Mouse (Mus musculus) hindbrain, embryonic 11.5 days (tissue): Measurements from ENCODE around the gene Thoc5. TPM values are rescaled to one million over a fixed set of nuclear protein-coding genes. Genes with fewer than 3 reads are reported as not detected.

Experiments
- ATAC-seq: fragments of 200-750 bp; cut with Nextera tagmentation; 2 replicates; pipeline ENCODE4 v1.8.0; 2017; ENCODE audit warnings: mild to moderate bottlenecking, moderate TSS enrichment, moderate library complexity; ENCODE audit not compliant: low FRiP score
- DNase-seq: peaks from one replicate; pipeline ENCODE4 v3.0.0-alpha.2; 2015; ENCODE audit warnings: low spot score
- H3K27ac ChIP-seq: fragments of 300-500 bp; sonication (generic); 2 replicates; pipeline ENCODE4 v1.5.1; 2014; ENCODE audit warnings: mild to moderate bottlenecking, low read depth, low read length
- H3K27me3 ChIP-seq: fragments of 300-500 bp; sonication (generic); 2 replicates; pipeline ENCODE4 v1.6.1; 2014; ENCODE audit warnings: mild to moderate bottlenecking, low read length, moderate library complexity, mixed read lengths; ENCODE audit not compliant: control insufficient read depth, insufficient read depth
- H3K36me3 ChIP-seq: fragments of 300-500 bp; sonication (generic); 2 replicates; pipeline ENCODE4 v1.6.1; 2014; ENCODE audit warnings: mild to moderate bottlenecking, low read length, moderate library complexity, mixed read lengths; ENCODE audit not compliant: control insufficient read depth, insufficient read depth
- H3K4me1 ChIP-seq: fragments of 300-500 bp; sonication (generic); replicated peaks from 2 replicates; pipeline ENCODE4 v1.6.1; 2014; ENCODE audit warnings: low read length, mixed read lengths; ENCODE audit not compliant: control insufficient read depth, insufficient read depth
- H3K4me2 ChIP-seq: fragments of 300-500 bp; sonication (generic); replicated peaks from 2 replicates; pipeline ENCODE4 v1.6.1; 2014; ENCODE audit warnings: mild to moderate bottlenecking, low read depth, low read length
- H3K4me3 ChIP-seq: fragments of 300-500 bp; sonication (generic); 2 replicates; pipeline ENCODE4 v1.5.1; 2014; ENCODE audit warnings: low read depth, low read length
- H3K9ac ChIP-seq: fragments of 300-500 bp; sonication (generic); 2 replicates; pipeline ENCODE4 v1.6.1; 2014; ENCODE audit warnings: low read depth, low read length
- H3K9me3 ChIP-seq: fragments of 300-500 bp; sonication (generic); 2 replicates; pipeline ENCODE4 v1.6.1; 2016; ENCODE audit warnings: low read length; ENCODE audit not compliant: control insufficient read depth
- WGBS: fragments of 180-500 bp; shearing (Covaris S2); extraction: QIAGEN DNeasy Blood & Tissue Kit; methylation state at CpG from one replicate; pipeline ENCODE4 v1.1.7; 2014; 5-methylcytosine and 5-hydroxymethylcytosine counted together
- polyA plus RNA-seq: library from polyadenylated mRNA; unstranded; fragments of >200 nt; fragmentation: Nextera tagmentation; extraction: Ambion mirVana; gene quantifications from 2 replicates; pipeline ENCODE4 v1.2.1, GENCODE M21; 2014

Thoc5 gene
- polyA plus RNA-seq, 1 experiment from 2014 or later: 64.7 TPM

DNA sequence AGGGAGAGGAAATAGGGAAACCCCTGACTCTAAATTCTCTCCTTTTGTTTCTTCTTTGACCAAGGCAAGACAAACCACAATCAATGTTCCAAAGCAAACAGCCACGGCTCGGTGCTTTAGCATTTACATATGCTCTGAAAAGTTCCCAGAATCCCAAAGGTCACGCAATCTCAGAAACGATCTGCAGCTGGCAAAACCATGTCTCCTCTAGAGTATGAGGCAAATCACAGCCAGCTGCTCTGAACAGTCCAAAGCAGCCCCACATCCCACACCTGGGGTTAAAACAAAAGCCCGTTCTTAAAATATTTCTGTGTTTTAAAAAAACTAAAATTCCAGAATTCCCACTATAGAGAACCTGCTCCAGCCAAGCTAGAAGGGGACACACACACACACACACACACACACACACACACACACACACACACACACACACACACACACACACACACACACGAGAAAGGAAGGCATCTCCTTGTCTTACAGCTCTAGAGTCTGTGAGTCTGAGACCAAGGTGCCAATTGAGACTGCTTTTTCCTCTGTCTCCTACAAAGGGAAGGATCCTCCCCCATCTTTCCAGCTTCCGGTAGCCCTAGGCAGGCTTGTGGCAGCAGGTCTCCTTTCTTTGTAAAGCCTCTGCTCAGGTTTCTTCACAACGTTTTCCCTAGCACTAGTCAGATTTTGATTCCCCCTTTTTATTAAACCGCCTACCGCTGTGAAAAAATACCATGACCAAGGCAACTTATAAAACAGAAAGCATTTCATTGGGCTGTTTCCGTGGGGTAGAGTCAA lies 33.1 kb upstream of the Thoc5 start:
- H3K27ac ChIP-seq: no peak overlapping the region
- WGBS: 53% methylated on average over 11 of the region's 11 CpGs
- no peak overlapping the region for H3K4me3 ChIP-seq
- no peaks in the 10 kb centered on the region for H3K27me3 ChIP-seq
- no peaks in the 10 kb centered on the region for H3K9me3 ChIP-seq
- H3K36me3 ChIP-seq: no peaks in the 10 kb centered on the region
- DNase-seq (no peak), ATAC-seq (no peak)
- H3K4me2 ChIP-seq: no peak overlapping the region
- no peak overlapping the region for H3K9ac ChIP-seq
- H3K4me1 ChIP-seq: no peaks in the 10 kb centered on the region

- Histone ChIP-seq H3K4me1 (no peaks in the 10 kb centered on the region), H3K27ac (no peak overlapping the region), H3K36me3 (no peaks in the 10 kb centered on the region), H3K9me3 (no peaks in the 10 kb centered on the region), H3K9ac (no peak overlapping the region), H3K4me3 (no peak overlapping the region), H3K4me2 (no peak overlapping the region), H3K27me3 (no peaks in the 10 kb centered on the region)
- DNase-seq (no peak), ATAC-seq (no peak)
- 100% methylated on average over 1 of the region's 1 CpGs for WGBS
Measured at GRCm38 (mm10) chr11:4862730-4863129, 32.4 kb upstream of the Thoc5 start.

DNA sequence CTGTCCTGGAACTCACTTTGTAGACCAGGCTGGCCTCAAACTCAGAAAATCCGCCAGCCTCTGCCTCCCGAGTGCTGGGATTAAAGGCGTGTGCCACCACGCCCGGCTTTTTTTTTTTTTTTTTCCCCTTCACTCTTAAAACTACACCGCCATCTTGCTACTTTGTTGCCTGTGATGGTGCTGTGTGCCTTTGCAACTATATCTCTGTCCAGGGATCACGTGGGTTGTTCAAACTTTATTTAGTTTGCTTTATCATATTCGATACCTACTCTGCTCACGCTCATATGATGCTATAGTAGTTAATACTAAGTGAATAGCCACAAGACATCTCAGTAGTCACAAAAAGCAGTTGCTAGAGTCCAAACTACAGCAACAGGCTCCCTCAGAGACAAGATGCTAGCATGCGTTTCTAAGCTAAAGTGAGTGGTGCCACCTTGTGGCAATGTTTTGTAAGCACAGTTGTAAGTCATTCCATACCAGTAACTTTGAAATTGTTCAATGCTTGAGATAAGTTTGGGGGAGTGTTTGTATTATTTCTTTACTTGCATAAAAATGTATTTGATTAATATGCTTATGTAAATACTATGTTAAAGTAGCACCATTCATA lies 29.4 kb upstream of the Thoc5 start:
- H3K9me3 ChIP-seq: no peaks in the 10 kb centered on the region
- DNase-seq (peak; percentile 80), ATAC-seq (no peak)
- WGBS: 35% methylated on average over 10 of the region's 10 CpGs
- no peak overlapping the region for H3K9ac ChIP-seq
- H3K36me3 ChIP-seq: no peaks in the 10 kb centered on the region
- H3K4me2 ChIP-seq: no peak overlapping the region
- H3K27me3 ChIP-seq: no peaks in the 10 kb centered on the region
- no peaks in the 10 kb centered on the region for H3K4me1 ChIP-seq
- no peak overlapping the region for H3K4me3 ChIP-seq
- H3K27ac ChIP-seq: no peak overlapping the region

DNA sequence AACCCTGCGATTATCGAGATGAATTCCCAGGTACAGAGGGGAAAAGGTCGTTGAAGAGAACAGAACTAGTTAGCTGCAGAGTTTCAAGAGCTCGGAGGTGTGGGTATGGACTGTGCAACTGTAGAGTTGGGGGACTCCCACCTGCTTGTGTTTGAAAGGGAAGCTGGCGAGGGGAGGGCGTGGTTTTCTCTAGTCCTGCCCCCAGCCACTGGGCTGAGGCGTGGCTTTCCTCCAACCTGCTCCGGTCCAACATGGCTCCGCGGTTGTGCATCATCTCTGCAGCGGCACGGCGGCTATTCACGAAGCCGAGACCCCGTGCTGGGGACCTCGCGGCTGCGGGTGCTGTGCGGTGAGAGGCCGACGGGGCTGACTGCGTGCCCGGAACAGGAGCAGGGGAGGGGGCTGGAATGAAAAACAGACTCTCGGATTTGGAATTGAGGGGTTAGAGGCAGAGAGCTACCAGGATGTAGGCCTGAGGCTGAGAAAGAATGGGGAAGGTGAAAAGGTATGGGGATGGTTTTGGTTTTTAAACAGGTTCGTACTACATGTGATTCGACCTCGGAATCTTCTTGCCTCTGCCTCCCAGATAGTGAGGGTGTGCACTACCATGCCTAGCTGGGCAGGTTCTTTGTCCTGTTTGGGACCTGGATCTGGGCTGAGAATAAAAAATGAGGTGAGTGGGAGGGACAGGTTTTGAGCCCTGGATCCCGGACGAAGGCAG lies 21.2 kb upstream of the Thoc5 start, which contains the start of gene Nipsnap1:
Nipsnap1 (plus strand) TSS at position 197 of the 721 bp plus-strand sequence.
- Histone ChIP-seq H3K27me3 (no peaks in the 10 kb centered on the region), H3K9me3 (no peaks in the 10 kb centered on the region), H3K4me1 (peaks cover 5% of the 10 kb centered on the region; the same call in 1 of the 2 replicates), H3K36me3 (no peaks in the 10 kb centered on the region), H3K9ac (peak within 1 kb of the TSS; percentile 78), H3K4me3 (peak within 1 kb of the TSS; percentile 60), H3K4me2 (peak within 1 kb of the TSS; percentile 75), H3K27ac (no peak within 1 kb of the TSS)
- 1% methylated on average over 30 of the region's 30 CpGs for WGBS
- ATAC-seq (peak; percentile 95), DNase-seq (peak; percentile 89)

DNA sequence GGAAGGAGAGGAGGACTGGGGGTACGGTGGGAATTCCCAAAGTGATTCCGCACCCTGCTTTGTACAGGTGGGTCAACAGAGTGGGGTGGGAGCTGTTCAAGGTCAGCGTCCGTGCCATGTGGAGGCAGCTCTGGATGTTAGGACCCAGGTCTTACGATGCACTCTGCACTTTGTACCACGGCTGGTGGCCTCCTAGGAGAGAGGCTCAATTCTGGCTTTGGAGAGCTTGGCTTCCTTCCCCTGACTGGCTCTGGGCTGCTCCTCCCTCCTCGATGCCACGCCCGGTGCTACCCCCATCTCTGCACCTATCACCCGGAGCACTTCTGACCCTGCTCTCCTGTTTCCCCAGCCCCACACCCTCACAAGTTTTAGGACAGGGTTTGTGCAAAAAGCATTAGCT lies 20.6 kb upstream of the Thoc5 start:
- no peaks in the 10 kb centered on the region for H3K36me3 ChIP-seq
- H3K4me3 ChIP-seq: peak overlapping the region; percentile 60
- H3K27ac ChIP-seq: no peak overlapping the region
- H3K4me2 ChIP-seq: peak overlapping the region; percentile 75
- under 1% methylated on average over 10 of the region's 10 CpGs for WGBS
- ATAC-seq (peak; percentile 10; the same call in 1 of the 2 replicates), DNase-seq (peak; percentile 33)
- peak overlapping the region; percentile 78 for H3K9ac ChIP-seq
- H3K9me3 ChIP-seq: no peaks in the 10 kb centered on the region
- H3K27me3 ChIP-seq: no peaks in the 10 kb centered on the region
- peaks cover 5% of the 10 kb centered on the region; the same call in 1 of the 2 replicates for H3K4me1 ChIP-seq

DNA sequence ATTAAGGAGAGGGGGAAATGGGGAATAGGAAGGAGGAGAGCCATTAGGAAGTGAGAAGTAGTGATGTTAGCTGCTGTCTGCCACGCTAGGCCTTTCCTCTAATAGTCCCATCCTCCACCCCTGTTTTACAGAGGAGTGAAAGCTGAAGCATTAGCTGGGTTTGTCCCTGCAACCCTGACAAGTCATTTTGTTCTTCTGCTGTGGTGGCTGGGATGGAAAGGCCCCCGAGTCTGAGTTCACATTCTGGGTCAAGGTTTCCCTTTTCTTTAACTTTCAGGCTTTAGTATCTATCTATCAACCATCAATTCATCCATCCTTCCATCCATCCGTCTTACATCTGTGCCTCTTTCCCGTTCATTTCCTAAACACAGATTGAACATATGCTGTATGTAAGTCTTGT lies 14.0 kb upstream of the Thoc5 start:
- Histone ChIP-seq H3K27ac (no peak overlapping the region), H3K36me3 (peaks cover 3% of the 10 kb centered on the region; the same call in 1 of the 2 replicates), H3K4me1 (no peaks in the 10 kb centered on the region), H3K27me3 (no peaks in the 10 kb centered on the region), H3K9ac (no peak overlapping the region), H3K9me3 (no peaks in the 10 kb centered on the region), H3K4me3 (no peak overlapping the region), H3K4me2 (no peak overlapping the region)
- 85% methylated on average over 4 of the region's 4 CpGs for WGBS
- ATAC-seq: no peak
- DNase-seq: no peak

DNA sequence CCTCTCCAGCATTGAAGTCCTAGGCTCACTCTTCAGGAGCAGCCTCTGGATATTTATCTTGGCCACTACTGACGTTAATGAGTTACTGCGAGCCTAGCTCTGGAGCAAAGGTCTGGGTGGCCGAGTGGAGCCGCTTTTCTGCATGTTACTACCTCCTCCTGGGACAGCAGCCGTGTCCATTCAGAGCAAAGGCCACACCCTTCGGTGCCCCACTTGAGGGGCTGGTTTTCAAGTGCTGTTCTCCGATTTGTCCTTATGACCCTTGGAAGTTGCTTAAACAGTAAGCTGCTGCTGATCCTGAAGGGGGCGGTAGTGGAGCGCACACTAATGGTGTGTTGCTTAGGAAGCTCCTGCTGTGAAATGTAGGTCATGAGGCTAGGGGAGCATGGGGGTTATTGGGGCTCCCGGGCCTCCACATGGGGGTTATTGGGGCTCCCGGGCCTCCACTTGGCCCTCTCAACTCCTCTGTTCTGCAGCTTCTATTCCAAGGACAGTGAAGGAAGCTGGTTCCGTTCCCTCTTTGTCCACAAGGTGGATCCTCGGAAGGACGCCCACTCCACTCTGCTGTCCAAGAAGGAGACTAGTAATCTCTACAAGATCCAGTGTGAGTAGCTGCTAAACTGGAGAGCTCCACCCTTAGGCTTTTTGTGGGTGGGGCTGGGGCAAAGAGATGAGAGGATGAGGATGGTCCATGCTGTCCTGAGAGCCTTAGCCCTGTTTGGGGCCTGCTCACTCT lies 12.1 kb upstream of the Thoc5 start:
- H3K4me1 ChIP-seq: no peaks in the 10 kb centered on the region
- no peak overlapping the region for H3K4me2 ChIP-seq
- no peak overlapping the region for H3K4me3 ChIP-seq
- no peak for ATAC-seq
- 52% methylated on average over 14 of the region's 14 CpGs for WGBS
- no peak overlapping the region for H3K27ac ChIP-seq
- H3K9ac ChIP-seq: no peak overlapping the region
- peak; percentile 27 for DNase-seq
- no peaks in the 10 kb centered on the region for H3K9me3 ChIP-seq
- peaks cover 3% of the 10 kb centered on the region; the same call in 1 of the 2 replicates for H3K36me3 ChIP-seq
- H3K27me3 ChIP-seq: no peaks in the 10 kb centered on the region

- 70% methylated on average over 2 of the region's 2 CpGs for WGBS
- H3K27ac ChIP-seq: no peak overlapping the region
- H3K9ac ChIP-seq: no peak overlapping the region
- H3K4me3 ChIP-seq: no peak overlapping the region
- no peaks in the 10 kb centered on the region for H3K4me1 ChIP-seq
- H3K9me3 ChIP-seq: no peaks in the 10 kb centered on the region
- no peaks in the 10 kb centered on the region for H3K27me3 ChIP-seq
- peaks cover 8% of the 10 kb centered on the region for H3K36me3 ChIP-seq
- DNase-seq (peak; percentile 65), ATAC-seq (no peak)
- H3K4me2 ChIP-seq: no peak overlapping the region
Measured at GRCm38 (mm10) chr11:4885385-4885903, 9.7 kb upstream of the Thoc5 start.
